Mouse (Mus musculus): Measurements from ENCODE around the gene P2rx4. TPM values are rescaled to one million over a fixed set of nuclear protein-coding genes. Genes with fewer than 3 reads are reported as not detected.
A peak's percentile ranks its signal among the peaks of the same experiment; 100 is the strongest.

P2rx4 gene
- total RNA-seq, 2 experiments from 2014 or later = 21.4 to 21.5 TPM

DNA sequence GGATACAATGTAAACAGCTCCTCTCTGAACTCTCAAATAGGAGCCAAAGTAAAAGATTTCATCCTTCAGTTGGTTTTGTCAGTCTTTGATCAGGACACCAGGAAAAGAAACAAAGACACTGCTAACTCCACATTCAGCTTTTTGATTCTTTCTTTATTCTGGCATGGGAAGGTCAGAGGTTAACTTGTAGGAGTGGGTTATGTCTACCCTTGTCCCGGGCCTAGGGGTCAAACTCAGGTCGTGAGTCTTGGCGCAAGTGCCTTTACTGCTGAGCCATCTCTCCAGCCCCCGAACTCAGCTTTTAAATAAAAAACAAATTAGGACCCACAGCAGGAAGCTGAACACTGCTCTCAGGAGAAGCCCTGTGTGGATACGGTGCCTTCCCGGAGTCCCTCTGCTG is 48.8 kb downstream of the P2rx4 start:
- no peak for DNase-seq

DNA sequence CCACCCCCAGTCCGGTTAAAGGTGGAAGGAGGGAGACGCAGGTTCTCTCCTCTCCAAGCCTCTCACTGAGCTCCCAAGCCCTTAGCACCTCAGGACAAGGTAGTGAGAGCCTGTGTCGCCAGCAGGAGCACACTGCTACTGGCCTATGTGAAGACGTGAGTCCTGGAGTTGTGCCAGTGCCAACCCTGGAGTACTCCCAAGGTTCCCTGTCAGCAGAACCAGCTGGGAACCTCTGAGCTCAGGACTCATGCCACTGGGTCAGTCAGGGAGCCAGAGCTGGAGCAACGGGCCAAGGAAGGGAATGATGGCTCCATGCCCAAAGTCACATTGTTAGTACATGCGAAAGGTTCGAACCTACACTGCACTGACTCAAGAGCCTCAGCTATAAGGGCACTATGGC is 49.3 kb downstream of the P2rx4 start:
- DNase-seq = peak; percentile 77 to 80

DNA sequence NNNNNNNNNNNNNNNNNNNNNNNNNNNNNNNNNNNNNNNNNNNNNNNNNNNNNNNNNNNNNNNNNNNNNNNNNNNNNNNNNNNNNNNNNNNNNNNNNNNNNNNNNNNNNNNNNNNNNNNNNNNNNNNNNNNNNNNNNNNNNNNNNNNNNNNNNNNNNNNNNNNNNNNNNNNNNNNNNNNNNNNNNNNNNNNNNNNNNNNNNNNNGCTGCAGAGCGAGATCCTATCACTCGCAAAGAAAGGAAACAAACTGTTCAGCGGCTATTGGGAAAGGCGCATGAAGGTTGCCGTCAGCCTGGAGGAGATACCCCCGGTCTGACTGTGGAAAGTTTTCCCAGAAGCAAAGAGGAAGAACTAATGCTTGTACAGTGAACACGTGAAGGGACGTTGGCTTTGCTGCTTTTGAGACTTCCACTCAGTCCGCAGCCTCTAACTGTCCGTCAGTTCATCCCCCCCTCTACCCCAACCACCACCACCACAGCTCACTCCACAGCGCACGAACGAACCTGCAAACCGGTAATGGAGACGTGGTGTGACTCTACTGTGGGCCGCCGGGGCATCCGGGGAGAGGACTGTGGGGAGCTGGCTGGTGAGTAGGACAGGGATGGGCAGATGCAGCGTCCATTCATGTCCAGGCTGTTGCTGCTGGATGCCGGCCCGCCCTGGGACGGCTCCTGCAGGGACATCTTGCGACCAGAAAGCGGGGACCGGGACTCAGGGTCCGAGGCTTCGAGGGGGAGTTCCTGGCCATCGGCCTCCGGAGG is 56.1 kb downstream of the P2rx4 start:
- DNase-seq = no peak

DNA sequence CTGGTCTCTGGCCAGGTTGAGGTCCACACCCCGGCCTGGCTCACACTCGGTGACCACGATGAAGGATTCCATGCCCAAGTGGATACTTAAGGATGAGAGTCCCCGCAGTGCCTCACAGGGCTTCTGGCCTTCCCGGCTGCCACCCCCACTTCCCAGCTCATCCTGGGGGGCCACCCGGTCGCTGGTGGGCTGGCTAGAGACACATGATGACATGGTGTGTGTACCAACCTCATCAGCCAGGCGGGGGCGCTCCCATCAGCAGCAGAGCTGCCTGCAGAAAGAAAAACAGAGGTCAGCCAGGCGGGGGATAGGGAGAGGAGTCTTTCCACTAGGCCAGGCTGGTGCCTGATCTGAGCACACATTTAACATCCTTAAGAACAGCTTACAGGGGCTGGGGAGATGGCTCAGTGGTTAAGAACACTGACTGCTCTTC is 56.7 kb downstream of the P2rx4 start:
- DNase-seq = peak; percentile 42 to 69

DNA sequence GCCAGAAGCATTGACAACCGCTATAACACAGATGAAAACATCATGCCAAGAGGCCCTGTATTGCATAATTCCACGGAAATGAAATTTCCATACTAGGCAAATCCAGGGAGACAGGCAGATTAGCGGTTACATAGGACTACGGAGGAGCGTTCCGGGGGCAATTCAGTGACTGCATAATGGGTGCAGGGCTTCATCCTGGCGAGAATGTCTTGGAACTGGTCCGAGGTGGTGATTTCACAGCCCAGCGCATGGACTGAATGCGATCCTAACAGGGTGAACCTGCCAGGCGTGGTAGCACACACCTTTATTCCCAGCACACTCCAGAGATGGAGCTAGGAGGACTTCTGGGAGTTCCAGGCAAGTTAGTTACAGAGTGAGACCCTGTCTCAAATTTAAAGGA is 59.9 kb downstream of the P2rx4 start:
- DNase-seq = no peak

DNA sequence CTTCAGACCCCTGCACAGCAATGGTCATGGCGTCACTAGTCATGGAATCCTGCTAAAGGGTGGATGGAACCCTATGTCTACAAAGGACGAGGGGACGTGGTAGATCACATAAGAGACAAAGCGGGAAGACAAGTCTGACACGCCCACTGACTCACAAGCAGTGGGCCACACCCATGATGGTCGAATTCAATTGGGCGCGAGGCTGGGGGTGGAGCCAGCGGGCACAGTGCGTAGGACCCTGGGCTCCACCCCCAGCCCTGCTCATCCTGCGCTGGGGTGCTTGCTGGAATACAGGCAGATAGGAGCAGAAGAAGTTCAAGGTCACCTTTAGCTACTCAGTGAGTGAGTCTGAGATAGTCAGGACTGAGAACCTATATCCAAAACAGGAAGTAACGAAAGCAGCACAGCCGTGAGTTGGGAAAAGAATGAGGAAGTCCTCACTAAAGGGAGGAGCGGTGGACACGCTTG is 61.8 kb downstream of the P2rx4 start:
- DNase-seq = no peak

DNA sequence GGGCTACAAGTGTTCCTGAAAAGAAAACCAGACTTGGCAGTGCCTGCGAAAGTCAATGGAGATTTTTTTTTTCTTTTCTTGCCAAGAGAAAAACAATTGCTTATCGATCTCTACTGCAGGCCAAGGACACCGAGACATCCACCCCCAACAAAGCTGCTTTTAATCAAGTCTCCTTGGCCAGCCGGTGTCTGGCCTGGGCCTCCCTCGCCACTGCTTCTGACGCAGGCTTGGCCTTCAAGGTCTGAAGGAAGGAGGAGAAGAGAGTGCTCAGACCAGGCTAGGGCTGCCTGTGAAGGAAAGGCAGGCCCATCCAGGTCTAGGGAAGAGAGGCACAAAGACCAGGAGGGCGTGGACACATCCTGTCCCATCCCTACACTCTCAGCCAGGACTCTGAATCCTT is 63.0 kb downstream of the P2rx4 start:
- DNase-seq = peak in 1 of 2 experiments; percentile 76

DNA sequence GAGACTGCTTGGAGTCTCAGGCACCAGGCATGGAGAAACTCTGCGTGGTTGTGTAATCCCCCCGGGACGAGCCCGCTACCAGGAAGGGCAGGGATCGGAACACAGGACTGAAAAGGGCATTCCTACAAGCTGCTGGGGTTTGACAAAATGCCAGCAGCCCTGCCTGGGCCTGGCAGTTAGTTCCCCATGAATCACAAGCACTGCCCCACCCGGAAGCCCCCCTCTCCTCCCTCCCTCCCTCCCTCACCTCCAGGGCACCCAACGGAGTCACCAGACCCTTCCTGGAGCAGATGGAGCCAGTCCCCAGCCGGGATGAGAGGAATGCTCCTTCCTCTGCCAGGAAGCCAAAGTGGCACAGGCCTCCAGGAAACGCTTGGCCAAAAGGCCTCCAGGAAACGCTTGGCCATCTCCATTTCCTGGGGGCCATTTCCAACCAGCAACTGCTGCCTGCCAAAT is 63.5 kb downstream of the P2rx4 start:
- DNase-seq = peak; percentile 87 to 91

DNA sequence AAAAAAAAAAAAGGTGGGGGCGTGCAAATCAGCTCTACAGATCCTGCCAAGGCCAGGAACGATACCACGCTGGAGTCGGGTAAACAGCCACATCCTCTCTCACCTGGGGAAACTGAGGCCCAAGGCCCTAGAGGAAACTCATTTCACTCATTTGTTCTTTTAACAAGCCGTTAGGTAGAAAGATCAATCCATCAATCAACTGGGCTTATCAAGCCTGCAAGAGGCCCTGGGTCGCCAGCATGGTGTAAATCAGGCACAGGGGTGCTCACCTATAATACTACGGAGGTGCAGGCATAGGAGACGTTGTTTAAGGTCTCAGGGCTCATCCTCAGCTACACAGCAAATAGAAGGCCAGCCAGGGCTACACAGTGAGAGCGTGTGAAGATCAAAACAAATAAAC is 64.1 kb downstream of the P2rx4 start:
- DNase-seq = no peak

DNA sequence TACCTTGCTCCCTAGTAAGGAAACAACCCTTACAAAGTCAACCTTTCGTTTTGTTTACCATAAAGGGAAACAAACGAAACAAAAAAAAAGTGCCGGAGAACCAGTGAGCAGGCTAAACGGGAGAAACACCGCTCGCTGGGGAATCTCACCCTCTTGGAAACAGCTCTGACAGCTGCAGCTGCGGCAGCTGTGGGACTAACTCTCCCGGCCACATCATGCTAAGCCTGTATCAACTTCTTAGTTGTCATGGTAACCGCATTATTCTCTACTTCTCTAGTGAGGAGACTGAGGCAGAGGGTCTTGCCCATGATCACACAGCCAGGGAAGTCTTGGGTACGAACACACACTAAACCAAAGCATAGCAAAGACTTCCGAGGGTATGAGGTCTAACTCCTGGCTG is 66.4 kb downstream of the P2rx4 start:
- DNase-seq = peak in 1 of 2 experiments; percentile 30

DNA sequence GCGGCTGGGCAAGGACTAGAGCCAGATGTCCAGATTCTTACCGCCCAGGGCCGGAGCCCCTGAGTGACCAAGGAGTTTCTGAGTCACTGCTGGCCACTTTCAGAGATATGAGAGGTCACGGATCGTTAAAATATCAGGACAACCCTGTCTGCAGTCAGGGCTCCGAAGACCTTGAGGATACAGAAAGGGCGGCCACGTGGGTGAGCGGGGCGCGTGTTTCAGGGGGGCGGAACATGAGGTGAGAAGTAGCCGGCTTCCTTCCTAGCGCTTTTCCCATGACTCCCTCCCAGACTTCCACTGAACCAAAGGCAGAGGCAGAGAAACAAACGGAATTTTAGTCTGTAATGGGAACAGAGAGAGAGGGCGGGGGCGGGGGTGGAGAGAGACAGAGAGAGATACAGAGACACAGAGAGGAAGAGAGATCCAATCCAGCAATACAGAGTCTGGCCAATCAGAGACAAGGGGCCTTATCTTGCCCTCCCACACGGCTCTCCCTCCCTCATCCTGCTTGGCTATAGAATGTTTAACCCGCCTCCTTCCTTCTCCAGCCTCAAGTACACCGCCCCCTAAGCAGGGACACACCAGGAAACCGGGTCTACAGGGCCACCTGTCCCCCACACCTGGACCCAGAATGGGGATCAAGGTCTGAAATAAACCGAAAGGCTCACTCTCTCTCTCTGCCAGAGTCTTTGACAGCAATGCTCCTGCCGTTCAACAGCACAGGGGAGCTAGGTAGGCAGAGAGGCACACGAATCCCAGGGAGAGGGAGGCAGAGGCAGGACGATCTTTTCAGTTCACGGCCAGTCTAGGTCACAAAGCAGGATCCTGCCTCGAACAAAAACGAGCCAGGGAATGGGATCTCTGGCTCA is 67.6 kb downstream of the P2rx4 start:
- DNase-seq = peak; percentile 47 to 51

DNA sequence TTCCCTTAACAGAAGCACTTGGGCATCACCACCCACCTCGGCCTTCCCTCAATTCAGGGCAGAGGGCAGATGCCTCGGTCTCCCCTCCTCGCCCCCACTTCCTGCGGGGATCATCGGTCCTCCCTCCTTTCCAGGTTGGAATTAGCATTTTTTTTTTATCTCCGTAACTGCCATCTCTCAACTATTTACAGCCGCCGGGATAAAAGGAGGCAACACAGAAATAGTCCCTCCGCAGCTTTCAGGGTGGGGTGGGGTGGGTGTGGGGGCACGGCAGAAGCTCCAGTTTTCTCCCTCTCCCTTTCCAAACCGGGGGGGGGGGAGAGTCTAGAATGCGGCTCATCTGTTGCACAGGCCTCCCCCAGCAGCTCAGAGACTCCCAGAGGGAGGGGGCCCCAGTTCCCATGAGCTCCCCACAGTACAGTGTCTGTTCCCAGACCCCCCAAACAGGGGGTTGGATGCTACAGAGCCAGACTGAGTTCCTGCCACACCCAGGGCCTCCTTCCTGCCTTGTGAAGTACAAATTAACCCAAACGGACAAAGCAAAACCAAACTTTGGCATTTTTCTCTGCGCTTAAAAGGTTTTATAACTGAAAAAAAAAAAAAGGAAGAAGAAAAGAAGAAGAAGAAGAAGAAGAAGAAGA is 68.4 kb downstream of the P2rx4 start:
- DNase-seq = no peak

DNA sequence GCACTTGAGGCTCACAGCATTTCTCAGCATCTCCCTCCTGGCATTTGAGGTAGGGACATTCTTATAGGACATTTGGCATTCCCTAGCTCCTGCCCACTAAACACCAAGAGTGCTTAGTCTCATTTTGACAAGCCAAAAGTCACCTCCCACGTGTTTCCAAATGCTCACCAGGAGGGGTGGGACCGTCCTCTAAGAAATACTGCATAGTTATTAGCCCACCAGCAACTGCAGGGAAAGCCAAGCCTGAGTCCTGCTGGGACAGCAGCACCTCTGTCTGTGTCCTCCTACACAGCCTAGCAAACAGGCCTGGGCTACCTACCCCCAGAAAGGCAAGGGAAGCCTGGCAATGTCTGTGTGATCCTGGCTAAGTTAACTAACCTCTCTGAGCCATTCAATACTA is 70.0 kb downstream of the P2rx4 start:
- no peak for DNase-seq

DNA sequence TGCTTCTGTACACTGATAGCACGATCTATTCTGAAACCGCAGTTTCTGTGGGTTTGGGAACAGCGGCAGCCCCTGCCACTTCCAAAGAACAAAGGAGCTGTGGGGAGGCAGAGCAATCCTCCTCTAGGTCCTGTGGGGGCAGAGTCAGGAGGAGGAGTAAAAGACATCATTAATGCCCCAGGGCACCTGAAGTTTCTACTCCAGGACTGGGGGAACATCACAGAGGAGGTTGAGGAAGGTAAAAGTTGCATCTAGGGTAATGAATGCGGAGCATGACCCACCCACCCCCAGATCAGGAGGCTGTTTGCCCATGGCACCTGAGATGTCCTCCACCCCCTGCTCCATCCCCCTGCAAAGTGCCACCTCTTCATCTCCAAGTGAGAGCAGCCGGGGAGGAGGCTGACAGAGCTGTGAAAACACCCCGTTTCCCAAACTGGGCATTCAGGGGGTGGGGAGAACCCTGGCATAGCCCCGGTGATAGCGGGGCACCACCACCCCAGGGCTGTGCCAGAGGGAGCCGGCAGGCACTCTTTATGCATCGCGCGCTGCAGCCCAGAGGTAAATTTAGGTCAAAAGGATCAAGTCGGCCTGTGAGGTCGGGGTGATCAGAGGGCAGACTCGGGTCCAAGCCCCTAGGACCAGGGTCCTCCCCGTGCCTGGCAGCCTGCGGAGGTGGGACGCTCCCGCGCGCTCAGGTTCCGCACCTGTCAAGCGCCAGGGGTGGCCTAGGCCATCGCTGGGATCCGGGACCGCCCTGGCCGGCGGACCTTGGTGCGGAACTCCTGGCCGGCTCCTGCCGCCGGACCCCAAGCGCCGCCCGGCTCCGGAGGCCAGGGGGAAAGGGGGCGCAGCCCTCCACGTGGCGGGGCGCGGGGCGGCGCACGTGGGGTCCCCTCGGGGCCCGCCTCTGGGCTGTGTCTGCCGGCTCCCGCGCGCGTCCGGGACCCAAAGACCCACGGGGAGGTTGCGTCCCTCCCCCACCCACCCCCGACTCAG is 71.2 kb downstream of the P2rx4 start:
- DNase-seq = peak; percentile 35 to 44

Small RNA genes within 50 kb of the gene (microRNA-seq; reads per million reads assigned to microRNA genes)
- 0 to 0.27 reads per million in 2 experiments for gene Mir8115

Other genes with a start within 250 kb of the P2rx4 start
- gene Atp2a2, start 205.3 kb upstream of the P2rx4 start, total RNA-seq (2021) = over 10,000 TPM; 12,284 to 12,648 TPM
- 10 to 100 TPM; 68.8 to 69.9 TPM for gene Ift81, start 93.0 kb upstream of the P2rx4 start, total RNA-seq (2021)
- gene P2rx7, start 63.6 kb upstream of the P2rx4 start, total RNA-seq (2021) = 1 to 10 TPM; 2.9 to 3.1 TPM
- 10 to 100 TPM in 1 of 2 experiments, 1 to 10 TPM in 1; 8.6 to 12.1 TPM for gene Camkk2, start 71.9 kb downstream of the P2rx4 start, total RNA-seq (2021)
- 100 to 1,000 TPM; 156 to 162 TPM for gene Anapc5, start 113.8 kb downstream of the P2rx4 start, total RNA-seq (2021)
- gene Rnf34, start 142.5 kb downstream of the P2rx4 start, total RNA-seq (2021) = 10 to 100 TPM; 28.8 to 31.7 TPM

Measured in heart, adult 18-20 months (tissue).